Mouse (Mus musculus) neural tube, embryonic 11.5 days (tissue): ENCODE results near the gene Fig4. TPM values are rescaled to one million over a fixed set of nuclear protein-coding genes. Genes with fewer than 3 reads are reported as not detected.

Experiments
- ATAC-seq: fragments of 200-750 bp; cut with Nextera tagmentation; 2 replicates; pipeline ENCODE4 v1.8.0; 2017; ENCODE audit warnings: moderate number of reproducible peaks, mild to moderate bottlenecking, moderate TSS enrichment, moderate library complexity; ENCODE audit not compliant: insufficient read depth, low FRiP score, low TSS enrichment
- DNase-seq: peaks from one replicate; pipeline ENCODE4 v3.0.0-alpha.2; 2015; ENCODE audit warnings: low spot score
- H3K27ac ChIP-seq: fragments of 300-500 bp; sonication (generic); 2 replicates; pipeline ENCODE4 v1.5.1; 2014; ENCODE audit warnings: low read depth, mild to moderate bottlenecking, low read length
- H3K27me3 ChIP-seq: fragments of 300-500 bp; sonication (generic); 2 replicates; pipeline ENCODE4 v1.6.1; 2014; ENCODE audit warnings: mild to moderate bottlenecking, low read length, mixed read lengths; ENCODE audit not compliant: control insufficient read depth, insufficient read depth
- H3K36me3 ChIP-seq: fragments of 300-500 bp; sonication (generic); 2 replicates; pipeline ENCODE4 v1.6.1; 2014; ENCODE audit warnings: mild to moderate bottlenecking, low read length, moderate library complexity, mixed read lengths; ENCODE audit not compliant: control insufficient read depth, insufficient read depth
- H3K4me1 ChIP-seq: fragments of 300-500 bp; sonication (generic); 2 replicates; pipeline ENCODE4 v1.6.1; 2014; ENCODE audit warnings: low read length, mixed read lengths; ENCODE audit not compliant: control insufficient read depth, insufficient read depth
- H3K4me2 ChIP-seq: fragments of 300-500 bp; sonication (generic); 2 replicates; pipeline ENCODE4 v1.6.1; 2014; ENCODE audit warnings: low read depth, mild to moderate bottlenecking, moderate library complexity
- H3K4me3 ChIP-seq: fragments of 300-500 bp; sonication (generic); 2 replicates; pipeline ENCODE4 v1.5.1; 2014; ENCODE audit warnings: low read depth, low read length
- H3K9ac ChIP-seq: fragments of 300-500 bp; sonication (generic); 2 replicates; pipeline ENCODE4 v1.6.1; 2014; ENCODE audit warnings: mild to moderate bottlenecking, low read length
- H3K9me3 ChIP-seq: fragments of 300-500 bp; sonication (generic); 2 replicates; pipeline ENCODE4 v1.6.1; 2016; ENCODE audit warnings: low read length; ENCODE audit not compliant: control insufficient read depth
- WGBS: fragments of 180-500 bp; shearing (Covaris S2); extraction: QIAGEN DNeasy Blood & Tissue Kit; methylation state at CpG from one replicate; pipeline ENCODE4 v1.1.7; 2014; 5-methylcytosine and 5-hydroxymethylcytosine counted together
- polyA plus RNA-seq: library from polyadenylated mRNA; unstranded; fragments of >200 nt; fragmentation: Nextera tagmentation; extraction: Ambion mirVana; gene quantifications from 2 replicates; pipeline ENCODE4 v1.2.1, GENCODE M21; 2014

Gene Fig4
- polyA plus RNA-seq, 1 experiment from 2014 or later: 29.6 TPM

GRCm38 (mm10) chr10:41280177-41280576, 22.9 kb downstream of the Fig4 start:
- WGBS: 63% methylated on average over 6 of the region's 6 CpGs
- Histone ChIP-seq H3K4me1 (no peaks in the 10 kb centered on the region), H3K27ac (no peak overlapping the region), H3K9ac (no peak overlapping the region), H3K4me2 (no peak overlapping the region), H3K9me3 (no peaks in the 10 kb centered on the region), H3K27me3 (no peaks in the 10 kb centered on the region), H3K4me3 (no peak overlapping the region), H3K36me3 (no peaks in the 10 kb centered on the region)
- ATAC-seq (no peak), DNase-seq (no peak)

GRCm38 (mm10) chr10:41278808-41279207, 24.3 kb downstream of the Fig4 start:
- Histone ChIP-seq H3K27me3 (no peaks in the 10 kb centered on the region), H3K4me1 (no peaks in the 10 kb centered on the region), H3K27ac (no peak overlapping the region), H3K36me3 (no peaks in the 10 kb centered on the region), H3K9ac (no peak overlapping the region), H3K4me3 (no peak overlapping the region), H3K9me3 (no peaks in the 10 kb centered on the region), H3K4me2 (no peak overlapping the region)
- 79% methylated on average over 1 of the region's 1 CpGs for WGBS
- ATAC-seq: no peak
- no peak for DNase-seq

DNA sequence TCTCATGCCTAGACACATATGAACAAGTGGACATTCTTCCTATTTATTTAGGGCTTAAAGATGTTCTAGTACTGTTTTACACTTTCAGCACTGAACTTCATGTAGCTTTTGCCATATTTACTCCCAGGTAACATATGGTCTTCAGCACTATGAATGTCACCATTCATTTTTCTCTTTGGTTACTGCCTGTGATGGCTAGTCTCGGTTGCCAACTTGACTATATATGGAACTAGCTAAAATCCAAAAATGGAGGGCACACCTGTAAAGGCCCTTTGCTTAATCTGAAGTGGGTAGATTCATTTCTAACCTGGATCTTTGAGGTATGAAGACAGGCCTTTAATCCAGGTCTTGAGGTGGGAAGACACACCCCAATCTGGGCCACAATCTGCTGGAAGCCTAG, 28.2 kb downstream of the Fig4 start:
- ATAC-seq (no peak), DNase-seq (no peak)
- Histone ChIP-seq H3K4me2 (no peak overlapping the region), H3K9me3 (no peaks in the 10 kb centered on the region), H3K4me3 (no peak overlapping the region), H3K9ac (no peak overlapping the region), H3K36me3 (no peaks in the 10 kb centered on the region), H3K27me3 (no peaks in the 10 kb centered on the region), H3K4me1 (no peaks in the 10 kb centered on the region), H3K27ac (no peak overlapping the region)
- WGBS: 85% methylated on average over 1 of the region's 1 CpGs

GRCm38 (mm10) chr10:41271860-41272259, 31.2 kb downstream of the Fig4 start:
- 49% methylated on average over 7 of the region's 7 CpGs for WGBS
- H3K4me3 ChIP-seq: no peak overlapping the region
- no peaks in the 10 kb centered on the region for H3K4me1 ChIP-seq
- no peak overlapping the region for H3K9ac ChIP-seq
- no peaks in the 10 kb centered on the region for H3K9me3 ChIP-seq
- H3K4me2 ChIP-seq: no peak overlapping the region
- H3K36me3 ChIP-seq: no peaks in the 10 kb centered on the region
- H3K27me3 ChIP-seq: no peaks in the 10 kb centered on the region
- DNase-seq (peak; percentile 62), ATAC-seq (no peak)
- no peak overlapping the region for H3K27ac ChIP-seq

DNA sequence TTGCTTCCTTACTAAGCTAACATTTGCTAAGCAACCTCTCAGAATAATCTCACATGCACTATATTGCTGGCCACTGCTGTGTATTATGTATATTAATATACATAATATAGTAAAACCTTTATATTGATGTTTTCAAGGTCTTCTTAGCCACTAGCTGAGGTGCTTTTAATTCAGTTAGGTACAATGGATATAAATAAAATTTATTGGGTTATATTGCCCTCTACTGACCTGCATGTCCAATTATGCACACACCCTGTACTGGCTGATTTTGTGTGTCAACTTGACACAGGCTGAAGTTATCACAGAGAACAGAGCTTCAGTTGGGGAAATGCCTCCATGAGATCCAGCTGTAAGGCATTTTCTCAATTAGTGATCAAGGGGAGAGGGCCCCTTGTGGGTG, 41.2 kb downstream of the Fig4 start:
- H3K4me1 ChIP-seq: no peaks in the 10 kb centered on the region
- no peak overlapping the region for H3K27ac ChIP-seq
- ATAC-seq (no peak), DNase-seq (no peak)
- no peak overlapping the region for H3K9ac ChIP-seq
- no peaks in the 10 kb centered on the region for H3K27me3 ChIP-seq
- H3K9me3 ChIP-seq: no peaks in the 10 kb centered on the region
- no peaks in the 10 kb centered on the region for H3K36me3 ChIP-seq
- no peak overlapping the region for H3K4me2 ChIP-seq
- no peak overlapping the region for H3K4me3 ChIP-seq

- no peaks in the 10 kb centered on the region for H3K36me3 ChIP-seq
- DNase-seq: no peak
- no peak for ATAC-seq
- no peak overlapping the region for H3K4me3 ChIP-seq
- WGBS: 67% methylated on average over 1 of the region's 1 CpGs
- H3K27ac ChIP-seq: no peak overlapping the region
- no peaks in the 10 kb centered on the region for H3K27me3 ChIP-seq
- H3K4me2 ChIP-seq: no peak overlapping the region
- no peaks in the 10 kb centered on the region for H3K4me1 ChIP-seq
- no peak overlapping the region for H3K9ac ChIP-seq
- H3K9me3 ChIP-seq: no peaks in the 10 kb centered on the region
These were observed 41.8 kb downstream of the Fig4 start for GRCm38 (mm10) chr10:41261218-41261617.

GRCm38 (mm10) chr10:41260243-41261006, 42.6 kb downstream of the Fig4 start:
- no peak overlapping the region for H3K4me2 ChIP-seq
- no peak for DNase-seq
- no peaks in the 10 kb centered on the region for H3K36me3 ChIP-seq
- H3K27ac ChIP-seq: no peak overlapping the region
- H3K9ac ChIP-seq: no peak overlapping the region
- no peaks in the 10 kb centered on the region for H3K9me3 ChIP-seq
- 37% methylated on average over 8 of the region's 8 CpGs for WGBS
- H3K27me3 ChIP-seq: no peaks in the 10 kb centered on the region
- H3K4me3 ChIP-seq: no peak overlapping the region
- ATAC-seq: no peak
- no peaks in the 10 kb centered on the region for H3K4me1 ChIP-seq

- H3K4me2 ChIP-seq: no peak overlapping the region
- H3K27me3 ChIP-seq: no peaks in the 10 kb centered on the region
- H3K4me1 ChIP-seq: no peaks in the 10 kb centered on the region
- H3K27ac ChIP-seq: no peak overlapping the region
- no peaks in the 10 kb centered on the region for H3K9me3 ChIP-seq
- ATAC-seq (no peak), DNase-seq (no peak)
- 71% methylated on average over 5 of the region's 5 CpGs for WGBS
- no peak overlapping the region for H3K4me3 ChIP-seq
- H3K9ac ChIP-seq: no peak overlapping the region
- H3K36me3 ChIP-seq: no peaks in the 10 kb centered on the region
These were observed 52.4 kb downstream of the Fig4 start for GRCm38 (mm10) chr10:41250749-41251065.

DNA sequence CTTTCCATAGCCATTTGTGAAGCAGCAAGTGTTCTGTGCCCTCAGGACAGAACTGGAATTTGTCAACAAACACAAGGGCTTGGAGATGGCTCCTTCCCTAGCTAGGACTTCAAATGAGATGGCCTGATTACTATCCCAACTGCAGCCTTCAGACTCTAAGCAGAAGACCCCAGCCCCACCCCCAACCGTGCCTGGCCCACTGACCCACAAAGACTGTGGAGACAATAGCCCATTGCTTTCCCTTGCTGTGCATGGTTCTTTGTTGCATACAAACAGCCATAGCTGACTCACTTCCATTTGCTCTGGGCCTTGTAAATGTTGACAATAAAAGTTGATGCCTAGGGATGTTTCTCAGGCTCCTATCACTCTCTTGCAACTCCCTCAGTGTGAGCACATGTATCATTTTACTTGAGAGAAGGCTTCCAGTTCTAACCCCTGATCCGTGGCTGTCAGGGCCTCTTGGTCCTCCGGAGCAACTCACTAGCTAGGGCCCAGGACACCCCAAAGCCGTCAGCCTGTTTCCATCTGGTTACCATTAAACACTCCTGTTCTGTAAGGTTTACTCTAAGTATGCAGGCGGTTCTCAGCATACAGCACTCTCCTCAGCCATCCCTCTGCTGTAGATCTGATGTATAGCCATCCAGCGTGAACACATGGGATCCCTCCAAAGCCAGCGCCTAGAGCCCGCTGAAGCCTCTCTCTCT, 52.9 kb downstream of the Fig4 start:
- Histone ChIP-seq H3K9me3 (no peaks in the 10 kb centered on the region), H3K27me3 (no peaks in the 10 kb centered on the region), H3K4me2 (no peak overlapping the region), H3K4me1 (no peaks in the 10 kb centered on the region), H3K4me3 (no peak overlapping the region), H3K27ac (no peak overlapping the region), H3K9ac (no peak overlapping the region), H3K36me3 (no peaks in the 10 kb centered on the region)
- ATAC-seq (no peak), DNase-seq (no peak)
- 56% methylated on average over 8 of the region's 8 CpGs for WGBS
